Mouse (Mus musculus): ENCODE data around the gene Hoxa10. TPM values are rescaled to one million over a fixed set of nuclear protein-coding genes. Genes with fewer than 3 reads are reported as not detected.

Gene Hoxa10
- polyA plus RNA-seq, 2 experiments from 2014 or later = not detected

DNA sequence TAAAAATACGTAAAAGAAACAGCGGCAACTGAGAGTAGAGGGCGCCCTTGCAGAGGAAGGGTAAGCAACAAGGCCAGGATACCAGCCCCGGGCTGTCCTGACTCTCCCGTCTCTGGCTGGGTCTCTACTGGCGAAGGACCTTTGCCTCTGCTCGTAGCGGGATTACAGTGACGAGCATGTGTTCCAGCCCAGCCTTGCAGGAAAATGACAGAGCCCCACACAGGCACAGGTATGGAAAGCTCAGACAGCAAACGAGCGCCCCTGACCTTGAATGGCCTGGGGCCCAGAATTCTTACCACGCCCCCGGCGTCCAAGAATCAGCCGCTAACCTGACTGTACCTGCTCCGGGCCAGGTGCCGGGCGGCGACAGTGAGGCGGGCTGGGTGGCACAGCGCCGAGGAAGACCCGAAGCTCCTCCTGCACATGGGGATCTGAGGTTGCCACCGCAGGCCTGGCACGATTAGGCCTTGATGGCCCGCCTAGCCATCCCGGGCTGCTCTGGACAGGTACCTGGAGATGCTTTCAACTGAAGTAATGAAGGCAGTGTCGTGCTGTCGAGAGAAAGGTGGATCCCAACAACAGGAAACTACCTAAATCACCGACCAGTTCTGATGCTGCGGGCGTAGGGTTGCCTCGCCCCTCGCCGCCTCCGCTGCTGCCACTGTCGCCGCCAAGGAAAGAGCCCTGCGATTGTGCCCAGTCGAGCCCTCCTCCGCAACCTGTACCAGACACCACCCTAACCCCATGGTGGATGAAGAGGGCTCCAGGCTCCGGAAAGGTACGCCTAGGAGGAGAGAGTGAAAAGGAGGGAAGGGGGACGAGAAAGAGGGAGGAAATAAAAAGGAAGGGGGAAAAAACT lies 10.9 kb downstream of the Hoxa10 start:
- peak; percentile 31 for ATAC-seq

DNA sequence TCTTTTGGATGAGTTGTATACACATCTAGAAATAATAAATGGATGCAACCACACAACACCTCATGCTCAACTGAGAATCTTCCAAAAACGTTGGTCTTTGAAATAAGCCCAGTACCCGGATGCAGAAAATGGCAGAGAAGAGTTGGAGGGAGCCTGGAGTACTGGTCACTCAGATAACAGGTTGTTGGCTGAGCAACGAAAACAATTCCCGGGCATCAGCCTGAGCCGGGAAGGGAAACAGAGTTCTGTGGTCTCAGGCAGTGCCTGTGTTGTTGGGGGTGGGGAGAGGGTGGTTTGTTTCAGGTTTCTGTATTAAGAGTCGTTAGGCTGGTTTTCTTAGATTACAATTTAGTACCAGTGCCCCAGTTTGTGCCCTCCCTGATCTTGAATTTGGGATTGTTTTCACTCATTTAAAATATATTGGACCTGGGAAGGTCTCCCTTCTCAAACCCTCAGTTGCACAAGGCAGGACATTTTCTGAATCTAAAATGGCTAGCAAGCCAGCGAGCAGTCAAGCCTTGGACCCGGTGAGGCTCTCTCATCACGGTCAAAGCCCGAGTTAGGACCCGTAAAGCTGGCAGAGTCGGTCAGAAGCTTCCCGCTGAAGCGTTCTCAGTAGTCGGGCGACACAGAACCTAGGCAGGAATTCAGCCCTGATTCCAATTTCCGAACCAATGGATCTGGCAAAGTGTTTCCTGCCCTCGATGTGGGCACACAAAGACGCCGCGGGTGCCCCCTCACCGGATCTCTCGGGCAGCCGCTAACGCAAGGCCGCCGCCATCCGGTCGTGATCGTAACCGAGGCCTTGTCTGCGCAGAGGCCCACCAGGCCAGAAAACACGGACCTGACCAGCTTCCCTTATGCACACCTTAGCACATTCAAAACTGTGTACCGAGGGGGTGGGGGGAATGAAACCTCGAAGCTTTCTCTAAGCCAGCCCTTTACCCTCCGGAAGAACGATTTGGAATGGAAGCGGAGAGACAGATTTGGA lies 11.9 kb downstream of the Hoxa10 start:
- no peak for ATAC-seq

DNA sequence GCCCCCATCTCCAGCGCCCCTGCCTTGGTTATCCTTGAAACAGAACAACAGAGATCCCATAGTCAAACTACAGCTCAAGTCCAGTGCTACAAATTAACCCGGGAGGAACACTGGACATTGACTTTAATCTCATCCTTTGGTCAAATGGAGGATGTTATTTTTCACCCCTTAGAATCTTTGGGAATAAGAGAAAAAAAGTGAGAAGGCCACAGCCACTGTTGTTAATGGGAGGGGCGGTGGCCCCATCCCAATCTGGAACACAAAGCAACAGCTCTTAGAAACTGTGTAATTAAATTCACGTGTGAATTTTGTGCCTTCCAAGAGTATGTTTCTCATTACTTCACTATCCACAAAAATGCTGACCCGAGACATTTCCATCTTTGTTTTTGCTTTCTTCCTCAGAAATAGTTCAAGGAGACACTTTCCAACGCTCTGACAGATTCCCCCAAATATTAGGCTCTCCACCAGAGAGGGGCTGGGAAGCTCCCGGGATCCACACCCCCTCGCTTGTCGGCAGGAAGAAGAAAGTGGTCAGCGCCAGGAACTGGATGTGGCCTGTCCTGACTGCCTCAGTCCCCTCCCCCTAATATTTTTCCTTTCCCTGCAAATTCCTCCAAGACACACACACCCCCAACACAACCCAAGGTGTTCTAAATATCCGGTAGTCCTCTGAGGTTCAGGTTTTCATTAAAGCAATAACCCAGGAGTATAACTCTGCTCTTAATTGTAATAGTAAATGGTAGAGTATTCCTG lies 13.0 kb downstream of the Hoxa10 start:
- ATAC-seq = no peak

DNA sequence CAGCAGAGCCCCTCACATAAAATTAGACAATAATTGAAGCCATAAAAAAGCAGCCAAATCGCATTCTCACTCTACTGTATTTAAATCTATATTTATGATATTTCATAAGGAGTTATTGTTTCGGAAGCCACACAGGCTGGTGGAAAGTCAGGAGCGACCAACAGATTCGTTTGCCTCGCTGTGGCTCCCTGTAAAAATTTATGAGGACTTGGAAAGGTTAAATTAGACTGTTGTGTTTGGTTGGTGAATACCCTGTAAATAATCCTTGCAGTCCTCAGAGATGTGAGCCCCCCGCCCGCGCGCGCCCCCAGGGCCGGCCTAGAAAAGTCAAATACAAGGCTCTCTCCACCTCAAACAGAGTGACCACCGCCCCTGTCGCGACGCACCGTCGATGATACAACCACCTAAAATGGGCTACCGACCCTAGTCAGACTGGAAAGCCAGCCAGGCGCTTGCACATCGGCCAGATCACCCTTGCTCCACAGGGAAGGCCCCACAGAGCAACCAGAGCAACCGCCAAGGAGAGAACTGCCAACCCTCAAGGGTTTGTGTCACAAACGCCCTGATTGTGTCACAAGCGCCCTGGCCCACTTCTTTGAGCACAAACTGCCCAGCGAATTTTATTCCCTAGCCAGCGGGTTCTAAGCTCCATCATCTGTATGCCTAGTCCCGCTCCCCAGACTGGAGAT lies 13.9 kb downstream of the Hoxa10 start:
- no peak for ATAC-seq

DNA sequence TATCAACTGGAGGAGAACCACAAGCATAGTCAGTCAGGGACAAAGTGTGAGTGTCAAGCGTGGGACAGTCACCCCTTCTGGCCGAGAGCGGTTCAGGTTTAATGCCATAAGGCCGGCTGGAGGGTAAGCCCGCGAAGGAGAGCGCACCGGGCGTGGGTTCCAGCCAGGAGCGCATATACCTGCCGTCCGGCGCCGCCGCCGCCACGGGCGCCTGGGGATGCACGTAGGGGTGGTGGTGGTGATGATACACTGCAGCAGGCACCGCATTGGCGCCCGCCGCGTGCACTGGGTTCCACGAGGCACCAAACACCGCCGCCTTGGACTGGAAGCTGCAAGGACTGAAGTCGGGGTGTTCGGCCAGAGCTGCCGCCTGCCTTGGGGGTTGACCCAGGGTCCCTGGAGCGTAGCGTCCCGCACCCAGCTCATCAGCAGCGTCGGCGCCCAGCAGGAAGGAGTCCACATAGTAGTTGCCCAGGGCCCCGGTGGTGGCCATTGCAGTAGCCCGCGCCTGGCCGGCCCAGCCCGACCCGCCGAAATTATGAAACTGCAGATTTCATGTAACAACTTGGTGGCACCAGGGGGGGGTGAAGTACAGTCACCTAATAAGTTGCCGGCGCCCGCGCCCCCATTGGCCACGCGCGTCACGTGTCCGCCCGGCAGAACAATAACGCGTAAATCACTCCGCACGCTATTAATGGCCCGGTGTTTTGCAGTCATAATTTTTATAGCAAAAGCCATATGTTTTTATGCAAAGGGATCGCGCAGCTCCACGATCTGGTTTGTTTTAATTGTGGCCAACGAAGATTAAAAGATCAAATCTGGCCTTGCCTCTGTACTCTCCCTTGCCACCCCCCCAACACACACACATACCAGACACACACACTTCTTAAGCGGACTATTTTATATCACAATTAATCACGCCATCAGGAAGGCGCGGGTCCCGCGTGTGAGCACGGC lies 14.8 kb downstream of the Hoxa10 start:
- ATAC-seq = no peak

DNA sequence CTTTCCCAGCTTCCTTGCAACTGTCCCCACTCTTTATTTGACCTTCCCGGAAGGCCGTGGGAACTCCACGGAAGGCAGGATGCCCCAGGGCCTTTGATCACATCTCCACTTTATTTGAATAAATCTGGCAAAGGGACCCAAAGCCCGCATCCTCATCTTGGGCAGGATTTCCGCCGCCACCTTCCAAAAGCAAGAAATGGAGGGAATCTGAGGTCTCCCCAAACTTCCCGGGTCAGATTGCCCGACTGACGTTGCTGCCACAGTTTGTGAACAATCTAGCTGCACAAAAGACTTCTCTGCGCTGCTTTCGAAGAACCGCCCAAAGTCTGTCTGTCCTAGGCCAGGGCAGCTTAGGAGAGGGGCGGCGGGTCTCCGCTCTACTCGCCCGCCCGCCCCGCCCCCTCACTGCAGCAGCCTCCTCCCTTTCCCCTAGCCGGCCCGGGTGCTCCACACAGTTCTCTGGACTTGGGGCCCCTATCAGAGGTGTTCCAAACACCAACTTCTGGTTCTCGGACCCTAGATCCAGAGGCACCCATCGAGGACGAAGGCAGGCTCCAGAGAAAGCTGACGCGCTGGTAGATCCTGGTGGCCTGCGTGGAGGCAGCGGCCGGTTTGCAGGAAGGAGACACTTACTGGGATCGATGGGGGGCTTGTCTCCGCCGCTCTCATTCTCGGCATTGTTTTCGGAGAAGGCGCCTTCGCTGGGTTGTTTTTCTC lies 15.6 kb downstream of the Hoxa10 start:
- ATAC-seq = no peak

DNA sequence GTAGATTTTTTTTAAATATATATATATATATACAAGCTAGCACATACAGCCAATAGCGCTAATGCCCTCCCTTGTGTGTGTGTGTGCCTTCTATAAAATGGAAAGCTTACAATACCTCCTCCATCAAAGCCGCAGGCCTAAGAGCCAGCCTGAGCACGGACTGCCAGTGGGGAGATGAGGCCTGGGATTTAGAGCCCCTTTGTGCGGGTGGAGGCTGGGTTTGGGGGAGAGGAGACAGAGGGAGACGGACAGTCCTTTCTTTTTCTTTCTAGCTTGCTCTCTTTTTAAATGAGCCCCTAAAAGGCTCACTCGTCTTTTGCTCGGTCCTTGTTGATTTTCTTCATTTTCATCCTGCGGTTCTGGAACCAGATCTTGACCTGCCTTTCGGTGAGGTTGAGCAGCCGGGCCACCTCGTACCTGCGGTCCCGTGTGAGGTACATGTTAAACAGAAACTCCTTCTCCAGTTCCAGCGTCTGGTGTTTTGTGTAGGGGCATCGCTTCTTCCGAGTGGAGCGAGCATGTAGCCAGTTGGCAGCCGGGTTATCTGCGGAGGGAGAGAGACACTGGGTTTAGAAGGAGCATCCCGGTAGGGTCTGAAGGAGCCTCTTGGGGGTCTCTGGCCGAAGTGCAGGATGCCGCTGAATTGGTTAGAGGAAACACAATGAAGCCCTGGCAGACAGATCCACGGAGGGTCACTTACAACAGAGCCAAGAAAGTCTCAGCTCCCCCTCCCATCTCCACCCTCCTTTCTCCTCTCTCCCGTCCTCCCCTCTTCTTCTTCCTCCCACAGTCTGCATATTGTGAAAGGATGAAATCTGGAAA lies 16.5 kb downstream of the Hoxa10 start:
- ATAC-seq = no peak

DNA sequence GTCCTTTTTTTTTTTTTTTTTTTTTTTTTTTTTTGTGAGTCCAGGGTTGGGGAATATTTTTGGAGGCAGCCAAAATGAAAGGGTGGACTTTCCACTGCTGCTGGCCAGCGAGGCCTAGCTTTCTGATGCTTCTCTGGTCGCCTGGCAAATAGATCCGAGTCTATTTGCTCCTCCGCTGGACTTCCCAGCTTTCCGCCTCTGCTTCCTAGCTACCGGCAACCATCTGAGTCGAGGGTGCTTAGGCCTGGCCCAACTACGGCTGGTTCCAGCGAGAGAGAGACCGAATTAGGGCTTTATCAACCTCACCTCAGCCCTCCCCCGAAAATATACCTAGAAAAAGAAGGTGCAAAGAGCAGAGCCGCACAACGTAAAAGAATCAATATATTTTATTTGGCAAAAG lies 17.9 kb downstream of the Hoxa10 start:
- ATAC-seq = no peak

DNA sequence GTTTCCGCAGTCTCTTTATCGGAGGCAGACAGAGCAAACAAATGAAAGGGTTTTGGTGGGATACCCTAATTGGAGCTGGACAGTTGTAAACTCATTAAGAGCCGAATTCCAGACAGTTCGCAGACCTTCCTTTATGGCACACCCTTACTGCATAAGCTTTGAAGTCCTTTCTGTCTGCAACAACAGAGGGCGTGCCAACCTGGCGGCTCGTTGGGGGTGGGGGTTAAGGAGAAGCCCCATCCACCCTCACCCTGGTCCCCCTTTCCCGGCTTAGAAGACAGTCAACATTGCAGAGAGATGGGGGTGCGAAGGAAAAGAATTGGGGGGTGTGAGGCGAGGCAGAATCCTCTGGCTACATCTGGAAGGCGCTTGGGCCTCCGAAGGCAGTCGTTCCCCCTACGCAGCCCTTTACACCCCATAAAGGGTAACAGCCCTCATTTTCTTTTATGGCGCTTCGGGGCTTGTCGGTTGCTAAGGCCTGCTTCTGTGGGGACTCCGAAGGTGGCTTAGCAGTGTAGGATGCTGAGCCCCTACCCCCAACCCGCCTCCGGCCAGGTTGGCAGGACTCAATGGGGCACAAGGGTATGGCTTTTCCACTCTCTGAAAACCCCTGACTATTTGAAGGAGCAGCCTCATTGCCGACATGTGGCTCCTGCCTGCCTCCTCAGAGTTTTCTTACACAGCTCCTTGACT lies 18.5 kb downstream of the Hoxa10 start:
- no peak for ATAC-seq

DNA sequence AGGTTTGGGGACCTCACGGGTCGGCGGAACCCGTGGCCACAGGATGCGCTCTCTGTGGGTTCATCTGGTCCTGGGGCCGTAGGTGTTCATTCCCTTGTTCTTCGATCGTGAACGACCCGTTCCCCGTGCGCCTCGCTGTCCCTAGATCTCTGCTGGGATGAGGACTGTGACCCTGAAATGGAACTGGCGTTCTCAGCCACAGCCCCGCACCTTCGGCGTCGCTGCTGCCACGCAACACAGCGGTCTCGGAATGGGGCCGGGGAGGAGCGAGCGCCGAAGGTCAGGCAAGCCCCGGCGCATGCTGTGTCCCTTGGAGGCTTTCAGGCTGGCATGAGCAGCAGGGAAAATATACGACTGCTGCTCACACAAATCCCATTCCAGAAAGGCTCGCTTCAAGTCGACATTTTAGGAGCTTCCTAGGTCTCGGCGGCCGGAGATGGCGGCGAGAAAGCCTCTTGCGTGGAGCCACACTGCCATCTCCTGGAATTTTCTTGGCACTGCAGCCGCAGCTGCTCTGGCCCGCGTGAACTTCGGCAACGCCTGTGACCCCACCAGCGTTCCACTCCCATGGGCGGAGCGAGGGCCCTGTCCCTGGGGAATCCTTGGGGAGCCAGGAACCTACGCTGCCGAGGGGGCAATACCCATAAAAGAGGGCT lies 19.2 kb downstream of the Hoxa10 start, which contains the start of gene Hoxa7:
TSS of gene Hoxa7 (minus strand) at position 518 of the 656 bp plus-strand sequence.
- peak; percentile 73 for ATAC-seq

DNA sequence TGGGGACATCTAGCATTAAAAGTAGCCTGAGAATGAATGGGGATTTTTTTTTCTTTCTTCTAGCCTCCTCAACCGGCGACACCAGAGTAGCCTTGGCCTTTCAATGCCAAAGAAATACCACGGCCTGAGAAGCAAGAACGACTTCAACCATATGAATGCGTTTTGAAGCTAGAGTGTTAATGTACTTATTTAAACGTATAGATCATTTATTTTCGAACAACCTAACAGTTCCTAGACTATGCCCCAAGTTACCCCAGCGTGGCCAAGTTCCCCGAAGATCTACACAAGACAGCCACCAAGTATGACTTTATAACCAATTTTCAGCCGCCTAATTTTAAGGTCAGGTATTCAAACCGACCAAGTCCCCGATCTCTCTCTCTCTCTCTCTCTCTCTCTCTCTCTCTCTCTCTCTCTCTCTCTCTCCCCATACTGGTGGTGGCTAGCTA lies 19.8 kb downstream of the Hoxa10 start:
- no peak for ATAC-seq

DNA sequence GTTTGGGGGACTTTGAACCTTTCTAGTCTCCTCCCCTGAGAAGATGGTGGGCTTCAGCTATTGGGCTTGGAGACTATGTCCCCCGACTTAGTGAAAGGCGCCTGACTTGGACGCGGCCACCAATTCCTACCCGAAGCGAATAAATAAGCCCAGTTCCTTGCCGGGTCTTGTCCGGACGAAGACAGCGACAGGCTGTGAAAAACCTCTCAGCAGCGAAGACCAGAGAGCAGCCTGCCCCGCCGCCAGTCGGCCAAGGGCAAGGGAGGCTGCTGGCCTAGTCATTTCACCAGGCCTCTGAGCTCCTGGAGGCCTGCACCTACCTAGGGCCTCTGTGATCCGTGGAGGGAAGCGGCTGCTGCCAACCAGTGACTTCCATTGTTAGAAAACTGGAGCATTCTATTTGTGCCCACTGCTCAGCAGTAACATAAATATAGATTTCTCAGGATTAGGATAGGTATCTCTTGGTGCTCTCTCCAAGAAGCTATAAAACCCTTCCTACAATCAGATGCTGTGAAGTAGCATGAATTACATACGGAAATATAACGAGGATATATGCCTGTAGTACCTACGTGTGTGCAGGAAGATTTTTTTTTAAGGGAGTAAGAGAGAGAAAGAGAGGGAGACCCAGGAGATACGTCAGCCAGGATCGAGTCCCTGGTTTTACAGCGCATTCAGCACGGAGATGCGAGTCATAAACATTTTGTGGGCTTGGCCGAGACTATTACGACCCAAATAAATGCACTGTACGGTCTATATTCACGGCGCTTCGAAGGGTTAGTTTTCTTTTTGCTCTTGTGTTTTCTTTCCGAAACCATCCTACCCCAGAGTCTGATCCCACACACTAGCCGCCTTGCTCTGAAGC lies 20.4 kb downstream of the Hoxa10 start:
- ATAC-seq = no peak

DNA sequence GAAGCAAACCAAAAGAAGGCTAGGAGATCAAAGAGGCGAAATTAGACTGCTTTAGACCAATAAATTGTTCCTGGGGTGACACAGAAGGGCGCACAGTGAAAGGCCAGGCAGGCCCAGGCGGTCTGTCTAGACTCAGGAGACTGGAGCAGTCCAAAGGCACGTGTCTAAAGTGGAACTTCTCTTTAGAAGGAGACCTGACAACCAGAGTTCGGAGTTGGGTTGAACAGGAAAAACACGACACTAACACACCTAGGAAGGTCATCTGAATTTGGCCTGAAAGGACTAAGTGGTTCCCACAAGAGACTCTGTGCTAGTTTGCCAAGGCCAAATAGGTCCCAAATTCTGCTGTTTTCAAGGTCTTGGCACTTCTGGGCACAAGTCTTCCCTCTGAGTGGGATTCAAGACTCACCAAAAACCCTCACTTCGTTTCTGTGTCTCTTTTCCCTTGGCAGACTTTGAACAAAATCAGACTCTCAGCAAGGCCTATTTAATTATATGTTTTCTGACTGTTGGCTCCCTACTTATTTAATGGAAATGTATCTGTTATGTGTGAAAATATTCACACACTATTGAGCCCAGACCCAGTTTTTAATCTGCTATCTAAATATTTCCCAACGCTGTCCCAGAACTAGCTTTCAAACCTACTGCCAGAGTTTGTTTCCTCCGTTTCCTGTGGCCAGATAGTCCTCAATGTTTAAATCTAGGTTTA lies 21.3 kb downstream of the Hoxa10 start:
- no peak for ATAC-seq

DNA sequence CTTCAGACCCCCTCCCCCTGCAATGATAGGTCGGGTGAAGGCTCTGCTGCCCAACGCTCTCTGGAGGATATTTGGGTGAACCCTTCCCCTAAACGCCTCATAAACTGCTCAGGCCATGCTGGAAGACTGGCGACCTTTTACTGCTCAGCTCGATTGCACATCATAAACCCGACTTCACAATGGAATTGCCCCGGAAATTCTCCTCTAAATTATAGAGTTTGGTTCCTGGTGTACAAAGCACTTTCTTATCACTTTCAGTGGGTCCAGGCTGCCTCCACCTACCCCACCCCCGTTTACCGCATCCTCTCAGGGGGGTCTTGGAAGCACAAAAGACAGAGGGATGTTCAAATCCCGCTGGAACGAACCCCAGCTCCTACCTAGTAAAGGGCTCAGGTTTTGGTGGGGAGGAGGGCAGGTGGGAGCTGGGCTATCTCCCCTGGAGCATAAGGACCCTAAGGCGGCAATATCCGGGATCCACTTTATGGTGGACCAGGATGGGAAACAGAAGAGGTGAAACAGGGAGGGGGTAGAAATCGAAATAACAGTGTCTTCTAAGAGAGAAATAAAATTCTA lies 21.9 kb downstream of the Hoxa10 start:
- ATAC-seq = no peak

DNA sequence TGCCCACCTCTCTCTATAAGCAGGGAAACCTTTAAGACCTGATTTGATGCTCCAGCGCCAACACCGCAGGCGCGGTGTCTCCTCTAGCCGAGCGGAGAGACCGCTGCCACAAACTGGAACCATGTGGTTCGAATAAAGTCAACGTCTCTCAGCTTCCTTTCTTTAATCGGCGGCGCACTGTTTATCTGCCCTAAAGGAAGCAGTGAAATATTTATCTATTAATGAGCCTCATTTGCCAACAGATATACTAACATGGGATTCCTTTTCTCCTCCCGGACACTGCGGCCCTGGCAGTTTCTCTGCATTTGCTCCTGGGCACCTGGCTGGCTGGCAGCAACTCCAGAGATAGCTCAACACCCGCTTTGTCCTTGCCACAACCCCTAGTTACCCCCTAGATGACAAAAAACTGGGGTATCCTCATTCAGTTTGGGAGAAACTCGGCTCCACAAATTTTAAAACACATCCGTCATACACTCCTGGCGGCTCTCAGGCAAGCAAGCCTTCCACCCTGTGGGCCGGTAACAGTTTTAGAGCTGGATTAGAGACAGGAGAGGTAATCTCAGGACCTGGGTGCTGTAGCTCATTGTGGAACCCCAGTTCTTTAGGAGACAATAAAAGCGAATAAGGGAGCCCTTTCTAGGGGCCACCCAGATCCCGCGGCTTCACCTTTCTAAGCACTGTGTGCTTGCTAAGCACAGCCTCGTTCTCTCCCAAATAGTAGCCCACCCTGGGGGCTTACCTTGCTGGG lies 22.6 kb downstream of the Hoxa10 start:
- no peak for ATAC-seq
